Mouse (Mus musculus): Measurements from ENCODE around the gene Hrk. TPM values are rescaled to one million over a fixed set of nuclear protein-coding genes. Genes with fewer than 3 reads are reported as not detected.

Gene Hrk
- polyA plus RNA-seq, 1 experiment = 3.3 TPM

DNA sequence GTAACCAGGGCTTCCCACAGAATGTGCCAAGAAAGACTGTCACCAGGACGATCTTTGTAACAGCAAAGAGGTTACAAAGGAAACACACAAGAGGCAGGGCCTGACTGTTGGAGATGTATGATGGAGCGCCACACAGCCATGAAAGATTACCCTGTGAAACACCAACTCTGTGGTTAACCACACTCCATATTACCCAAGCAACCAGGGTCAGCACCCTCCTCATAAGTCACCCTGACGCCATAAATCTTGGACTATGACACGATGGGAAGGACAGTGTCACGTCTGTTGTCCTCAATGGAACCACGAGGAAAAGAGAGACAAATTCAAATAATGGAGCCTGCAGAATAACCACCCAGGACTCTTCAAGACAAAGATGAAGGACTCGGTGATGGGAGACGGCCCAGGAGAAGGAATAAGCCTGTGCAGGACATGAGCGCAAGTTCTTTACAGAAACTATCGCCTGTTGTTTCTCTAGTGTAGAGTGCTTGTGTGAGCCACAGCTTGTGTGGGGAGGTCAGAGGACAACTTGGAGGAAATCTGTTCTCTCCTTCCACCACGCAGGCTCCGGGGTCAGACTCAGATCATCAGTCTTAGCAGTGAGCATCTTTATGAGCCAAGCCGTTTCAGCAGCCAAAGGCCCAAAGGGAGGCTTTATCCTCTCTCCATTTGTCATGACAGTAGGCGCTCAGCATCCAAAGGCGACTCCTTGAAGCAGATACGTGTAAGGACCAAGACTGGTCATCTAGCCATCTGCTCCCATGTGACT lies 40.4 kb downstream of the Hrk start:
- TF ChIP-seq CTCF (IDR thresholded peaks at IDR 0.05; ENCODE audit: borderline replicate concordance, insufficient read depth, low read depth, low read length) (no peak), POLR2A (IDR thresholded peaks at IDR 0.05; ENCODE audit: borderline replicate concordance, insufficient read depth, low read length) (no peak)
- DNase-seq = no peak
- no peaks in the 10 kb centered on the region for H3K4me1 ChIP-seq (ENCODE audit: control insufficient read depth, insufficient read depth, low read length)
- 66% methylated on average over 16 of the region's 16 CpGs for WGBS
- H3K4me3 ChIP-seq (replicated peaks; ENCODE audit: insufficient read depth, low read depth, low read length) = no peak overlapping the region
- H3K27me3 ChIP-seq (ENCODE audit: control insufficient read depth, insufficient read depth, low read length) = no peaks in the 10 kb centered on the region
- H3K27ac ChIP-seq (ENCODE audit: insufficient read depth, low read length) = no peak overlapping the region

GRCm38 (mm10) chr5:118205852-118206251 lies 41.4 kb downstream of the Hrk start:
- TF ChIP-seq CTCF (IDR thresholded peaks at IDR 0.05; ENCODE audit: borderline replicate concordance, insufficient read depth, low read depth, low read length) = no peak
- no peak for TF ChIP-seq POLR2A (IDR thresholded peaks at IDR 0.05; ENCODE audit: borderline replicate concordance, insufficient read depth, low read length)
- no peak overlapping the region for H3K27ac ChIP-seq (ENCODE audit: insufficient read depth, low read length)
- no peaks in the 10 kb centered on the region for H3K27me3 ChIP-seq (ENCODE audit: control insufficient read depth, insufficient read depth, low read length)
- no peak overlapping the region for H3K4me3 ChIP-seq (replicated peaks; ENCODE audit: insufficient read depth, low read depth, low read length)
- DNase-seq = no peak
- WGBS = 72% methylated on average over 8 of the region's 8 CpGs
- H3K4me1 ChIP-seq (ENCODE audit: control insufficient read depth, insufficient read depth, low read length) = no peaks in the 10 kb centered on the region

GRCm38 (mm10) chr5:118214012-118214411 lies 49.6 kb downstream of the Hrk start:
- TF ChIP-seq POLR2A (IDR thresholded peaks at IDR 0.05; ENCODE audit: borderline replicate concordance, insufficient read depth, low read length) (no peak), CTCF (IDR thresholded peaks at IDR 0.05; ENCODE audit: borderline replicate concordance, insufficient read depth, low read depth, low read length) (no peak)
- H3K4me1 ChIP-seq (ENCODE audit: control insufficient read depth, insufficient read depth, low read length) = peaks cover 6% of the 10 kb centered on the region
- H3K27ac ChIP-seq (ENCODE audit: insufficient read depth, low read length) = peak overlapping the region; percentile 69
- peak in 1 of 2 experiments; percentile 43 for DNase-seq
- 9% methylated on average over 5 of the region's 5 CpGs for WGBS
- H3K27me3 ChIP-seq (ENCODE audit: control insufficient read depth, insufficient read depth, low read length) = no peaks in the 10 kb centered on the region
- H3K4me3 ChIP-seq (replicated peaks; ENCODE audit: insufficient read depth, low read depth, low read length) = peak overlapping the region; percentile 48

DNA sequence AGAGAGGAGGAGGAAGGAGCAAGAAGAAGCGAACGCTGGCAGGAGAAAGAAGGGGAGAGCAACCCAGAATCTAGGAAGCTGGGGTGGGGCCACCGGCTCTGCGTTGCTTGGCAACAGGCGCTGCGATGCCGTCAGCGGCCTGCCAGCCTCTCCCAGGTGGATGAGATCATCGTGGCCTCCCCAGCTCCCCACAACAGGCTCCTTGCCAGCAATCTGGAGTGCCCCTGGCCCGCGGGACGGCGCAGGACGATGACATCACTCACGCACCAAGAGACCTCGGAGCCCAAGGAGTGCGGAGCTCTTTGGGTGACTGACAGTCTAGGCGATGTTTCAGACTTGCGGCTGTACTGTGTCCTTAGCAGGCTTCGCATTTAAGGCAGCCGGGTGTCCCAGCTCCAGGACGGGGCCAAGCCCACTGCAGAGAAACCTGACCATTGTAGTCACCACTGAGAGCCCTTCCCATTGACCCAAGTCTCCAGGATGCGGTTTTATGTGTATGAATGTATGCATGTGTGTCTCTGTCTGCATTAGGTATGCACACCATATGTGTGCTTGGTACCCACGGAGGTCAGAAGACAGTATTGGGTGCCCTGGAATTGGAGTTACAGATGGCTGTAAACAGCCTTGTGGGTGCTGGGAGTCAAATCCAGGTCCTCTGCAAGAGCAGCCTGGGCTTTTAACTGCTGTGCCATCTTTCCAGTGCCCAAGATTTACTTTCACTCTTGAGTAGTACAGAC lies 50.1 kb downstream of the Hrk start:
- Histone ChIP-seq H3K4me1 (ENCODE audit: control insufficient read depth, insufficient read depth, low read length) (peaks cover 6% of the 10 kb centered on the region), H3K27me3 (ENCODE audit: control insufficient read depth, insufficient read depth, low read length) (no peaks in the 10 kb centered on the region), H3K27ac (ENCODE audit: insufficient read depth, low read length) (peak overlapping the region; percentile 69), H3K4me3 (replicated peaks; ENCODE audit: insufficient read depth, low read depth, low read length) (peak overlapping the region; percentile 48)
- TF ChIP-seq CTCF (IDR thresholded peaks at IDR 0.05; ENCODE audit: borderline replicate concordance, insufficient read depth, low read depth, low read length) (no peak), POLR2A (IDR thresholded peaks at IDR 0.05; ENCODE audit: borderline replicate concordance, insufficient read depth, low read length) (peak; percentile 65; the same call in 1 of the 2 replicates)
- WGBS = 4% methylated on average over 24 of the region's 24 CpGs
- DNase-seq = peak; percentile 95 to 96

- Histone ChIP-seq H3K4me1 (ENCODE audit: control insufficient read depth, insufficient read depth, low read length) (peaks cover 6% of the 10 kb centered on the region), H3K27me3 (ENCODE audit: control insufficient read depth, insufficient read depth, low read length) (no peaks in the 10 kb centered on the region), H3K27ac (ENCODE audit: insufficient read depth, low read length) (no peak overlapping the region), H3K4me3 (replicated peaks; ENCODE audit: insufficient read depth, low read depth, low read length) (no peak overlapping the region)
- WGBS = 74% methylated on average over 6 of the region's 6 CpGs
- no peak for DNase-seq
- TF ChIP-seq CTCF (IDR thresholded peaks at IDR 0.05; ENCODE audit: borderline replicate concordance, insufficient read depth, low read depth, low read length) (no peak), POLR2A (IDR thresholded peaks at IDR 0.05; ENCODE audit: borderline replicate concordance, insufficient read depth, low read length) (no peak)
Observed at GRCm38 (mm10) chr5:118217410-118217809, 53.0 kb downstream of the Hrk start.

GRCm38 (mm10) chr5:118223142-118223757 lies 58.8 kb downstream of the Hrk start:
- no peak for TF ChIP-seq CTCF (IDR thresholded peaks at IDR 0.05; ENCODE audit: borderline replicate concordance, insufficient read depth, low read depth, low read length)
- TF ChIP-seq POLR2A (IDR thresholded peaks at IDR 0.05; ENCODE audit: borderline replicate concordance, insufficient read depth, low read length) = no peak
- H3K4me1 ChIP-seq (ENCODE audit: control insufficient read depth, insufficient read depth, low read length) = no peaks in the 10 kb centered on the region
- no peak overlapping the region for H3K27ac ChIP-seq (ENCODE audit: insufficient read depth, low read length)
- H3K4me3 ChIP-seq (replicated peaks; ENCODE audit: insufficient read depth, low read depth, low read length) = no peak overlapping the region
- WGBS = 70% methylated on average over 9 of the region's 9 CpGs
- DNase-seq = no peak
- H3K27me3 ChIP-seq (ENCODE audit: control insufficient read depth, insufficient read depth, low read length) = no peaks in the 10 kb centered on the region

DNA sequence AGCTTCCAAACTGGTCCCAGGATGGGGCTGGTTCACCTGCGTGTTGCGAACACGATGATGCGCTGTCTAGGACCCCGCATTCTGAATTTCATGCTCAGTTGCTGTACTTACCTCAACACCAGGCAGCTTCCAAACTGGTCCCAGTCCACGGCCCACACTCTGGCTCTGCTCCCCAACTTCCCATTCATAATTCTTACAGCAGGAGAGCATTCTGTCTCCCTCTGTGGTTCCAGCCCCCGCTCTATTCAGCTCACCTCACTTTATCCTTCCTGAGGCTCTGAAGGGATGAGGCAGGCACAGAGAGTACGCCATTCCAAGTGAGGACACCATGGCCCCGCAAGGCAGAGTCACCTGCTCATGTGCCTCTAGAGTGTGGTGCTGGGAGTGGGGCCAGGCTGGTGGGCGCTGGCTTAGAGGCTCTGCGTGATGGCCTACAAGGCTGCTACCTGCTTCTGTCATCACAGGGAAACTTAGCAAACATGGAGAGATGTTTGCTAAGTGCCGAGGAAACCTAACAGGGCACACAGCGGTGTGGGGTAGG lies 65.7 kb downstream of the Hrk start:
- 93% methylated on average over 13 of the region's 13 CpGs for WGBS
- no peak for TF ChIP-seq POLR2A (IDR thresholded peaks at IDR 0.05; ENCODE audit: borderline replicate concordance, insufficient read depth, low read length)
- no peak for TF ChIP-seq CTCF (IDR thresholded peaks at IDR 0.05; ENCODE audit: borderline replicate concordance, insufficient read depth, low read depth, low read length)
- peaks cover 6% of the 10 kb centered on the region for H3K4me1 ChIP-seq (ENCODE audit: control insufficient read depth, insufficient read depth, low read length)

More for the DNA sequence above, 65.7 kb downstream of the Hrk start:
- no peaks in the 10 kb centered on the region for H3K27me3 ChIP-seq (ENCODE audit: control insufficient read depth, insufficient read depth, low read length)
- DNase-seq = no peak
- H3K4me3 ChIP-seq (replicated peaks; ENCODE audit: insufficient read depth, low read depth, low read length) = no peak overlapping the region
- no peak overlapping the region for H3K27ac ChIP-seq (ENCODE audit: insufficient read depth, low read length)
